8 mouse cellular contexts compared by ENCODE assay signal in the genomic region with DNA sequence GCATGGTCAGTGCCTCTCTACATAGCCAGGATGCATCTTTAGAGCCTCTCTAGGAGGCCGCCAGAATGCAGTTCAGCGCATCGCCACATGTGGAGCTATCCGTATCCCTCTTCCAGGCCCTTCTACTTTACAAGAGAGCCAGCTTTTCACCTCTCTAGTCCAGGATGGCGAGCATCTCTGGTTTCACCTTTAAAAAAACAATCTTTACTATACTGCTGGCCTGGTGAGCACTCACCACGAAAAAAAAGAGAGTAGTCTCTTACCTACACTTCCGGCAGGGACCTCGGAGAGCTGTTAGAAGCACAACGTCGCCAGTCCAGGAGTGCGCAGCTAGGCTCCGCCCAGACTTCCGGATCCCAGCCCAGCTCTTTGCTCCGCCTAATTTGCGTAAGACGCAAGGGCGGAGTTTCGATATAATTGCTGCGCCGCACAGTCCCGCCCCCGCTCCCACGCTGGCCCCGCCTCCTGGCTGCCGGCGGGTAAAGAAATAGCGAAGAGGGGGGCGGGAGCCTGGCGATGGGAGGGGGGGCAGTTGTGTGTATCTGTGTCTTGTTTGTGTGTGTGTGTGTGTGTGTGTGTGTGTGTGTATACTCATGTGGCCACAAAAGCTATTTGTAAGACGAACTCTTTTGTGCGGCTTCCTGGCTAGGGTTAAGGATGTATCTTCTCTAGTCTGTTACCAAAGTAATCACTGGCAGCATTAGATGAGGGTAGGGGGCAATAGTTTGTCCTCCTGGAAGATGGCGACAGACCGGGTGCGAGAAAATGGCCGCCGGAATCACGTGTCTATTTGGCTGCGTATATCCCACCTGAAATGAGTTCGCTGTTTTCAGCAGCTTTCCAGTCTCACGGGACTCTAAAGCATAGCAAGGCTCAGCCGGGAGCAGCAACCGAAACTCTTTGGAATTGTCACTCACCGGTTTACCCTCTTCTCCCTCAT. TPM values are rescaled to one million over a fixed set of nuclear protein-coding genes. Genes with fewer than 3 reads are reported as not detected.
DNase-seq lines count a peak whose midpoint lies in the region; ATAC-seq lines count a peak whose summit lies in the region.

A gene (minus strand): TSS at position 385 of the 940 bp plus-strand sequence.

- intact Hi-C loops in gastrocnemius, postnatal 14 days (cut with DNase I; ENCODE audit: low total_unique reads): no loop called here
- intact Hi-C loops in left cerebral cortex, postnatal 10 days (cut with DNase I): no loop called here

- DNase-seq in adrenal gland, adult (ENCODE audit: inconsistent age in 2 of 2, low spot score in 1 of 2): peak; percentile 91 to 96
- peak; percentile 90 for DNase-seq in embryo, embryonic 10.5 days (ENCODE audit: low spot score)
- DNase-seq in gastrocnemius, postnatal 14 days: peak; percentile 86
- DNase-seq in left cerebral cortex, postnatal 10 days (ENCODE audit: extremely low spot score in 1 of 2, low spot score in 2 of 2): peak; percentile 83 to 92
- peak; percentile 82 for DNase-seq in right cerebral cortex, postnatal 25 days
- peak; percentile 81 to 85 for DNase-seq in urinary bladder, postnatal 4 days (ENCODE audit: low spot score in 2 of 2)

- peak; percentile 95 for ATAC-seq in inflammation-experienced regulatory T-cells, adult 6 months
- peak; percentile 99 for ATAC-seq in megakaryocyte-erythroid progenitor cell, adult 5-6 weeks (replicated peaks; ENCODE audit: low FRiP score, low TSS enrichment, poor library complexity, severe bottlenecking)

RNA-seq across cellular contexts. Expression of the gene that starts here (rescaled TPM):
- 10 to 100 TPM; 32.9 to 35.0 TPM for total RNA-seq in gastrocnemius, postnatal 14 days (2021)
- 10 to 100 TPM; 24.4 to 27.4 (median 25.1) TPM for polyA plus RNA-seq in inflammation-experienced regulatory T-cells, adult 6 months (2017; shearing (Covaris generic))
- total RNA-seq in left cerebral cortex, postnatal 10 days (2021): 100 to 1,000 TPM; 214 to 221 TPM
- 40.8 and 54.2 TPM in 2 replicates for total RNA-seq in megakaryocyte-erythroid progenitor cell, adult 5-6 weeks (2014; fragmentation: Nextera tagmentation)
- 53.7 and 54.1 TPM in 2 replicates for total RNA-seq in megakaryocyte-erythroid progenitor cell, adult 5-6 weeks (2017)

Comparison
In these comparisons a context has a peak if more than half of its experiments do, and no peak if none do; other contexts are left out.
1. Peak in every context shown above with its lines: DNase-seq and ATAC-seq.